Mouse (Mus musculus): ENCODE measurements around the gene Ptgfr. TPM values are rescaled to one million over a fixed set of nuclear protein-coding genes. Genes with fewer than 3 reads are reported as not detected.

The Ptgfr gene
- polyA plus RNA-seq, 1 experiment from 2014 or later, result 0.02 TPM

DNA sequence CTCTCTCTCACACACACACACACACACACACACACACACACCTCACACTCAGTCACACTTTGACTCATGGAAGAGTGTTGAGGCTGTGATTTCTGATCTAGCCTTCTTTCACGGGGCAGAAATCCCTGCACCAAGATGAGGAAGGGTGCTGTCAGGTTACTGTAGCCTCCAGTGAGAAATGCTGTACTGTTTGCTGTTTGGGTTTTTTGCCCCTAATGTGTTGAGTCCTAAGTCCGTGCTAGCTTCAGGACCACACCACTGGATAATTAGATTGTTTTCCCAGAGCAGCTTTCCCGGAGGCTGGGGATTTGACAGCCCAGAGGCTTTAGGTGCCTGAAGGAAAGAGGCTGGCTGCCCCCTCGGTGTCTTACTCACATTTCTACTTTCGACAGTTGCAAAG is 979 bp downstream of the Ptgfr start:
- H3K4me3 ChIP-seq (replicated peaks), result no peak overlapping the region
- WGBS (ENCODE audit: insufficient replicate concordance), result 7% methylated on average over 5 of the region's 5 CpGs
- ATAC-seq (ENCODE audit: low read depth), result no peak

DNA sequence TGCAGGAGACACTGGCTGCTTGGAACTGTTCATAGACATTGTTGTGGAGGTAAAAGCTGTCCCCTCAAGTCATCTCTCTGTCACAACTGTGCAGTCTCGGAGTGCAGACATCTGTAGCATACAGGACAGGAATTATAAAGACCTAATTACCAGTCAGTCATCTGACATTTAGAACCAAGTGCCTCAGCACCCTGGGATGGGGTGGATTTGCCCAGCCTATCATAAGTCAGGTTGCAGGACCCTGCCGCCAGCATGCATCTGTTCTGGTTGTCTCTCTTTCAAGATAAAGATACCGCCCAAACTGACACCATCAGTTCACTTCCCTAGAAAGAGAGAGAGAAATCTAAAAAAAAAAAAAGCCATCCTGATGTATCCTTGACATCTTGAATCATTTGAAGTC is 1.6 kb downstream of the Ptgfr start:
- H3K27me3 ChIP-seq, result peaks cover 14% of the 10 kb centered on the region

More for the DNA sequence above, 979 bp downstream of the Ptgfr start:
- H3K27ac ChIP-seq, result no peak overlapping the region
- DNase-seq, result no peak
- H3K36me3 ChIP-seq, result no peaks in the 10 kb centered on the region
- peaks cover 14% of the 10 kb centered on the region for H3K27me3 ChIP-seq
- no peak overlapping the region for H3K9ac ChIP-seq
- H3K4me1 ChIP-seq (replicated peaks), result no peaks in the 10 kb centered on the region
- H3K4me2 ChIP-seq, result no peak overlapping the region
- no peaks in the 10 kb centered on the region for H3K9me3 ChIP-seq (replicated peaks)

DNA sequence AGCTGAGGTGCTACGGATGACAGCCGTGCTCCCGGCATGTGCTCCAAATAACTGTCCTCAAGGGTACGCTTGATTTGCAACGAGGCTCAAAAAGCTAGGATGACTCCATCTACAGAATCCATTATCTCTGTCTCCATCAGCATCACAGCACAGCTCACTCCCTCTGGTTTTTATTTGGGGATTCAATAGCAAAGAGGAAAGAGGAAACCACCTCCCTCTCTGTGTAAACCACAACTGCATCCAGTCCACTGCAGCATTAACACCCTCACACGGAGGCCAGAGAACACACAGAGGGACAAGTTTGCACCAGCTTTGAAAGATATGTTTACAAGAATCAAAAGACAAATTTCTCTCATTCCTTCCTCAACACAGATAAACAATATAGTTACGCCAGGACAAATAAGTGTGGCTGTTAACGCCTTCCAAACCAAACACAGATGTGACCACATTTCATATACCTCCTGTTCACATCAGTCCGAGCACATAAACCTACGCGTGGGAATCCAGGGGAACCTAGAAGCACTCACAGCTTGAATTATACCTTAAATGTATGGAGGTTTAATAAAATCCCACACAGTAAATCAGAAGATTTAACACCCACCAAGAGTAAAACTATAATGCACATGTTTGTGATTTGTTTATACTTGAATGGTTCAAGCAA is 9.3 kb downstream of the Ptgfr start:
- Histone ChIP-seq H3K4me3 (replicated peaks) (no peak overlapping the region), H3K4me2 (no peak overlapping the region), H3K36me3 (no peaks in the 10 kb centered on the region), H3K4me1 (replicated peaks) (no peaks in the 10 kb centered on the region), H3K27ac (no peak overlapping the region), H3K9me3 (replicated peaks) (no peaks in the 10 kb centered on the region), H3K9ac (no peak overlapping the region), H3K27me3 (no peaks in the 10 kb centered on the region)
- 59% methylated on average over 11 of the region's 11 CpGs for WGBS (ENCODE audit: insufficient replicate concordance)
- ATAC-seq (ENCODE audit: low read depth), result no peak
- DNase-seq, result no peak

More for the DNA sequence above, 1.6 kb downstream of the Ptgfr start:
- DNase-seq (no peak), ATAC-seq (ENCODE audit: low read depth) (no peak)
- Histone ChIP-seq H3K4me1 (replicated peaks) (no peaks in the 10 kb centered on the region), H3K36me3 (no peaks in the 10 kb centered on the region), H3K4me2 (no peak overlapping the region), H3K4me3 (replicated peaks) (no peak overlapping the region), H3K27ac (no peak overlapping the region), H3K9ac (no peak overlapping the region), H3K9me3 (replicated peaks) (no peaks in the 10 kb centered on the region)
- WGBS (ENCODE audit: insufficient replicate concordance), result 42% methylated on average over 3 of the region's 3 CpGs

DNA sequence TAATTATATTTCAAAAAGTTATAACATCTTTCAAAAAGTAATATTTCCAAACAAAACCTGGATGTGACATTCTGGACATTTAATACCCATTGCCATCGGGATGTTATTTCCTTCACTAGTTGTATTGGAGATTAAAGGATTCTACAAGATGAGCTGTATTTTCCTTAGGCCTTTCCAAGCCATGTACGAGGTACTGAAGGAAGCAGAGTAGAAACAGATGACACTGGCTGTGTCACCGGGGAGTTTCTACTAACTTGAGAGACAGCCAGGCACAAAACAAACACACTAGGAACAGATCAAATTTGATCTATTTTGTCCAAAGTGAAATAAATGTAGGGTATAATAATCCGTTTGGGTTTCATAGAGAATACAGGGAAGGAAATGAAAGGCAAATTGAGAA is 17.6 kb downstream of the Ptgfr start:
- WGBS (ENCODE audit: insufficient replicate concordance), result 56% methylated on average over 4 of the region's 4 CpGs
- Histone ChIP-seq H3K27me3 (no peaks in the 10 kb centered on the region), H3K9me3 (replicated peaks) (no peaks in the 10 kb centered on the region), H3K36me3 (no peaks in the 10 kb centered on the region), H3K4me1 (replicated peaks) (no peaks in the 10 kb centered on the region), H3K4me2 (no peak overlapping the region), H3K9ac (no peak overlapping the region), H3K27ac (no peak overlapping the region), H3K4me3 (replicated peaks) (no peak overlapping the region)
- DNase-seq (no peak), ATAC-seq (ENCODE audit: low read depth) (no peak)

DNA sequence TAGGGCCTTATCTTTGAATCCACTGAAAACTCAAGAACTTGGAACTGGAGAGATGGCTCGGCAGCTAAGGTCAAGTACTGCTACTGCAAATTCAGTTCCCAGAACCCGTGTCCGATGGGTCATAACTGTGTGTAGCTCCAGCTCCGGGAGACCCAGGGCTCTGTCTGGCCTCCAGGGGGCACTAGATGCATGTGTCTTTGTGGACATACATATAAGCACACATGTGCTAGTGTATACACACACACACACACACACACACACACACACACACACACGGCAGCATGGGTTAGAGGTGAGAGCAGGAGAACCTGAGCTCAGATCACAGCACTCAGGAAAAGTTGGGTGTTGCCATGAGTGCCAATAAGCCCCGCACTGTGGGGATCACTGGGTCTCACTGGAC is 19.2 kb downstream of the Ptgfr start:
- no peaks in the 10 kb centered on the region for H3K9me3 ChIP-seq (replicated peaks)
- no peaks in the 10 kb centered on the region for H3K27me3 ChIP-seq
- no peaks in the 10 kb centered on the region for H3K36me3 ChIP-seq
- H3K9ac ChIP-seq, result no peak overlapping the region
- H3K4me3 ChIP-seq (replicated peaks), result no peak overlapping the region
- WGBS (ENCODE audit: insufficient replicate concordance), result 61% methylated on average over 6 of the region's 6 CpGs
- H3K4me2 ChIP-seq, result no peak overlapping the region
- DNase-seq, result no peak
- no peak overlapping the region for H3K27ac ChIP-seq
- H3K4me1 ChIP-seq (replicated peaks), result no peaks in the 10 kb centered on the region
- ATAC-seq (ENCODE audit: low read depth), result no peak

DNA sequence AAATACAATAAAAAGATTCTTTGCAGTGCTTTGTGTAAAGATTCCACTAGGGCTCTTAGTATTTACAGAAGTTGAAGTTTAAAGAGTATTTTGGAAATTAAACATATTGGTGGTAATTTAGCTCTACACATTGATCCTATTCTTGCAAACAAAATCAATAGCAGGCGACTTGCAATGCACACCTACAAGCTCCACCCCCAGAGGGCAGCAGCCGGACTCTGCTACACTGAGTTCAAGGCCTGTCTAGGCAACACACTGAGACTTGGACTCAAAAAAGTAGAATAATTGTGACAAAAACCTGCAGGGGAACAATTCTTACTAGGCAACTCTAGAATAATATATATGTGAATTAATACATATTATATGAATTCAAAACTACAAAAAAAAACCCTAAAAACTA is 28.8 kb downstream of the Ptgfr start:
- no peak overlapping the region for H3K4me3 ChIP-seq (replicated peaks)
- no peak overlapping the region for H3K9ac ChIP-seq
- no peaks in the 10 kb centered on the region for H3K9me3 ChIP-seq (replicated peaks)
- H3K27ac ChIP-seq, result no peak overlapping the region
- H3K36me3 ChIP-seq, result no peaks in the 10 kb centered on the region
- H3K4me1 ChIP-seq (replicated peaks), result no peaks in the 10 kb centered on the region
- 46% methylated on average over 2 of the region's 2 CpGs for WGBS (ENCODE audit: insufficient replicate concordance)
- H3K4me2 ChIP-seq, result no peak overlapping the region
- no peaks in the 10 kb centered on the region for H3K27me3 ChIP-seq
- DNase-seq (no peak), ATAC-seq (ENCODE audit: low read depth) (no peak)

DNA sequence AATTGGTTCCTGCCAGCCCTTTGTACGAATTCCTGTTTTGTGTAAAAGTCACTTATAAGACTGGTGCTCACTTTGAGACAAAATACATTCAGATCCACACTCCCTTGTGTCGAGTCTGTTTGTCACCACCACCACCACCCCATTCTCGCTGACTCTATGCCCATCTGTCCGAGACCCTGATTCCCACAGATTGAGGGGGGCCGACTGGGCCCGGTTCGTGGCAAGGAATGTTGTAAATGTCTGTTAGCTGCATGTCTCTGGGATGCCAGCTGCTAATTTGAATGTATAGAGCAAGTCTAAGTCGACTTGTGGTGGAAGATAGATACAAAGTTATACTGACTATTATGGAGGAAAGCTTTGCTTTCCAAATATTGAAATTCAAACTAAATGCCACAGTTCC is 48.8 kb downstream of the Ptgfr start:
- 54% methylated on average over 8 of the region's 8 CpGs for WGBS (ENCODE audit: insufficient replicate concordance)
- H3K9me3 ChIP-seq (replicated peaks), result no peaks in the 10 kb centered on the region

DNA sequence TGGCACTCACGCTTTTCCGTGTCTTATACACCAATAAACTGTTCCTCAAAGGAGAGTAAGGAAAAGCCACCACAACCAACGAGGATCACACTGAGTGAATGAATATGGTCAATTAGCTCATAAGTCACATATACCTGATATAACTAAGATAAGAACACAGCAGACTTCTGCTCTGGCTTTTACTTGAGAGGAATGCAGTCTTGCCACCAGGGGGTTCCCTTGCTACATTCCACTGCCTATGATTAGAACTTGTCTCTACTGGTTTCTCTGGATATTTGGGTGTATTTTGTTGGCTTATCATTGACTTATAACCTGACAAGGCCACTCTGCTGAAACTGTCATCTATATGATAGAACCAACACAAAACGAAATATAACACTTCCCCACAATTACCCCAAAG is 62.3 kb downstream of the Ptgfr start:
- 49% methylated on average over 4 of the region's 4 CpGs for WGBS (ENCODE audit: insufficient replicate concordance)
- no peaks in the 10 kb centered on the region for H3K36me3 ChIP-seq
- ATAC-seq (ENCODE audit: low read depth) (no peak), DNase-seq (no peak)
- no peaks in the 10 kb centered on the region for H3K9me3 ChIP-seq (replicated peaks)
- H3K4me2 ChIP-seq, result no peak overlapping the region
- no peaks in the 10 kb centered on the region for H3K4me1 ChIP-seq (replicated peaks)
- H3K27ac ChIP-seq, result no peak overlapping the region
- H3K4me3 ChIP-seq (replicated peaks), result no peak overlapping the region
- H3K9ac ChIP-seq, result no peak overlapping the region
- no peaks in the 10 kb centered on the region for H3K27me3 ChIP-seq

More for the DNA sequence above, 48.8 kb downstream of the Ptgfr start:
- no peaks in the 10 kb centered on the region for H3K36me3 ChIP-seq
- no peak overlapping the region for H3K4me3 ChIP-seq (replicated peaks)
- H3K27me3 ChIP-seq, result no peaks in the 10 kb centered on the region
- H3K27ac ChIP-seq, result no peak overlapping the region
- H3K4me1 ChIP-seq (replicated peaks), result no peaks in the 10 kb centered on the region
- DNase-seq (no peak), ATAC-seq (ENCODE audit: low read depth) (no peak)
- no peak overlapping the region for H3K9ac ChIP-seq
- H3K4me2 ChIP-seq, result no peak overlapping the region

DNA sequence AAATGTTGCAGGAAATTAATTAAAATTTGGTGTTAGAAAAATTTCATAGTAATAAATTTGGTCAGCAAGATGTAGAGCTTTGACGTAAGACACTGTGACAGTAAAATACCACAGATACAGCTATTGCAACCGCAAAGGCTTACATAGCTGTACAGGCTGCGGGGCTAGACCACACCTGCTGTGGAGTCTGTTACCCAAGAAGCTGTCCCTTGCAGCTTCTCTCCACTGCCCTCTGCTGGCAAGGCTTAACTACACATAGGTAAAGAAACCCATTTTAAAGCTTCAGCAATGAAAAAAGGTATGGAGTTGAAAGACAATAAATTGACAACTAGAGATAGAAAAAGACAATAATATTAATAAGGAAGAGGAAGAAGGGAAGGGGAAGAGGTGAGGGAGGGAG is 66.4 kb downstream of the Ptgfr start:
- H3K27me3 ChIP-seq, result no peaks in the 10 kb centered on the region
- DNase-seq (no peak), ATAC-seq (ENCODE audit: low read depth) (no peak)
- H3K36me3 ChIP-seq, result no peaks in the 10 kb centered on the region
- H3K9ac ChIP-seq, result no peak overlapping the region
- no peak overlapping the region for H3K27ac ChIP-seq
- 52% methylated on average over 3 of the region's 3 CpGs for WGBS (ENCODE audit: insufficient replicate concordance)
- no peaks in the 10 kb centered on the region for H3K9me3 ChIP-seq (replicated peaks)
- H3K4me2 ChIP-seq, result no peak overlapping the region
- H3K4me1 ChIP-seq (replicated peaks), result no peaks in the 10 kb centered on the region
- no peak overlapping the region for H3K4me3 ChIP-seq (replicated peaks)

DNA sequence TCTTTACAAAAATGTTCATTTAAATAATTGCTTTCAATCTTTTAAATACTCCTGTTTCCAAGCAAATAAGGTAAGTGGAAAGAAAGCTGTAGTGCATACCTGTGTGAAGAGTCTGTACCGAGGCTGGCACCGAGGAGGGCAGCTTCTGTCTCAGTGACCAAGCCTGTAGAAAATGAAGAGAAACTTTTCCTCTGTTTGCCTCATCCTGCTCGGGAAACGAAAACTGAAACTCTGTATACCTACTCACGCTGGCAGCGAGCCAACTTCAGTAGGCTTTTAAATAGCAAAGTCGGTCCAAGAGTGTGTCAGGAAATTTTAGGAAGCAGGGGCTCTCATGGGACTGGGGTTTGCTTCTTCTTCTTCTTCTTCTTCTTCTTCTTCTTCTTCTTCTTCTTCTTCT is 87.7 kb downstream of the Ptgfr start, which contains the start of gene Ifi44:
Gene Ifi44, minus strand, starts transcription at position 224 of the 400 bp plus-strand sequence.
- H3K9me3 ChIP-seq (replicated peaks), result no peaks in the 10 kb centered on the region
- DNase-seq (no peak), ATAC-seq (ENCODE audit: low read depth) (no peak)
- H3K4me2 ChIP-seq, result no peak within 1 kb of the TSS
- no peak within 1 kb of the TSS for H3K9ac ChIP-seq
- no peaks in the 10 kb centered on the region for H3K36me3 ChIP-seq
- no peak within 1 kb of the TSS for H3K27ac ChIP-seq
- H3K4me1 ChIP-seq (replicated peaks), result no peaks in the 10 kb centered on the region
- 61% methylated on average over 7 of the region's 7 CpGs for WGBS (ENCODE audit: insufficient replicate concordance)
- no peaks in the 10 kb centered on the region for H3K27me3 ChIP-seq
- H3K4me3 ChIP-seq (replicated peaks), result no peak within 1 kb of the TSS

DNA sequence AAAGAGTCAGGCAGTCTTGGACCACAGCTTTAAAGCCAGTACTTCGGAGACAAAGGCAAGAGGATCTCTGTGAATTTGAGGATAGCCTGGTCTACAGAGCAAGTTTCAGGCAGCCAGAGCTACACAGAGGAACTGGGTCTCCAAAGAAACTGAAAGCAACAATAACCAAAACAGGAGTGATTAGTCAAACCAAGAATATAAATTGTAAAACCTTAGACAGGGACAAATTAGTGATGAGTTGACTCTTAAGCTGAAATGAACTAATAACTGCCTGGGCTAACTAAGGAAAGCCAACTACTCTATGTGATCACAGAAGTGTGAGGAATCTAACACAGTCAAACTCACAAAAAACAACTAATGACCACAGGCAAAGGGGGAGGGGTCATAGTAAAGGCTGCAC is 88.9 kb downstream of the Ptgfr start:
- Histone ChIP-seq H3K36me3 (no peaks in the 10 kb centered on the region), H3K4me3 (replicated peaks) (no peak overlapping the region), H3K9ac (no peak overlapping the region), H3K9me3 (replicated peaks) (no peaks in the 10 kb centered on the region), H3K4me1 (replicated peaks) (no peaks in the 10 kb centered on the region), H3K27me3 (no peaks in the 10 kb centered on the region), H3K4me2 (no peak overlapping the region), H3K27ac (no peak overlapping the region)
- WGBS (ENCODE audit: insufficient replicate concordance), result 61% methylated on average over 1 of the region's 1 CpGs
- DNase-seq (no peak), ATAC-seq (ENCODE audit: low read depth) (no peak)

Measured in liver, embryonic 13.5 days (tissue).